Mouse (Mus musculus): ENCODE results near the gene Ints7. TPM values are rescaled to one million over a fixed set of nuclear protein-coding genes. Genes with fewer than 3 reads are reported as not detected.
A peak's percentile ranks its signal among the peaks of the same experiment; 100 is the strongest.

Gene Ints7
- total RNA-seq, 2 experiments from 2014 or later = 10.4 to 11.4 TPM

DNA sequence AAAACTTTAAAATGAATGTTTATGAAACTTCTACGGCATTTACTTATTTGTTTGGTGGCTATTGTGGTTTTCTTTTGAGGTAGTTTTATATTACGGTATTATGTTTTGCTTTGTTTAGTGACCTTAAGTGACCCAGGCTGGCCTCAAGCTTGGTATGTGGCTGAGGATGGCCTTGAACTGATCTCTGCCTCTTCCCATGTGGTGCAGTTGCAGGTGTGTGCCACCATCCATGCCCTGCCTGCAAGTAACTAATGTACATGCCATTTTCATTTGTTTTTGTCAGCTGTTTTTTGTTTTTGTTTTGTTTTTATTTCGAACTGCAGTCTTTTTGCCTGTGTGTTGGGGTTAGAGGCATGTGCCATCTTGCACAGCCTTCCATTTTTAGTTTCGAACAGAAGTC, 6.2 kb downstream of the Ints7 start:
- intact Hi-C loops (cut with DNase I) = no loop called here

DNA sequence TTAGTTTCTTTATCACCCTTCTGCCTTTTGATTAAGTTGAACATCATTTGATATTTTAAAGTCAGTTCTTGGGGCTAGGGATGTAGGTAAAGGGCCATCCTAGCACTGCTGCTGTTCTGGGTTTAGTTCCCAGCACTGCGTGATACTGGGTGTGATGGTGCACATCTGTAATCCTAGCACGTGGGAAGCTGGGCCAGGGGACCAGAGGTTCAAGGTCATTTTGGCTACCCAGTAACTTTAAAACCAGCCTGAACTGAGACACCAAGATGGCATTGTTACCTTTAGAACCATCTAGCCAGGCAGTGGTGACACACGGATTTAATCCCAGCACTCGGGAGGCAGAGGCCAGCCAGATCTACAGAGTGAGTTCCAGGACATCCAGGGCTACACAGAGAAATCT, 8.4 kb downstream of the Ints7 start:
- intact Hi-C loops (cut with DNase I) = no loop called here
- DNase-seq = no peak

More for the DNA sequence above, 6.2 kb downstream of the Ints7 start:
- no peak for DNase-seq

DNA sequence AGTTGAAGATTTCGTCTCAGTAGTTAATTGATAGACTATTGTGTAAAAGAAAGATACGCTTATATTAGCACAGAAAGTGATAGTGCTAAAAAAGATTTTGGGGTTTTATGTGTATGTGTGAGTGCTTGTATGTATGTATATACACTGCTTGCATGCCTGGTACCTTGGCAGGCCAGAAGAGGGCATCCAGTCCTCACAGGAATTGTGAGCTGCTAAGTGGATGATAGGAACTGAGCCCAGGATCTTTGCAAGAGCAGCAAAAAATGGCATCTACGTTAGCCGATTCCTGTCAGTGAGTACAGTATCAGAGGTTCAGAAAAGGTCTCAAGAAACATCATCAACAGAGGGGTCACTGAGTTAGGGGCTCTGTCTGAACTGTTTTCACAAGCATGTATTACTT, 9.0 kb downstream of the Ints7 start:
- no peak for DNase-seq
- intact Hi-C loops (cut with DNase I) = no loop called here

DNA sequence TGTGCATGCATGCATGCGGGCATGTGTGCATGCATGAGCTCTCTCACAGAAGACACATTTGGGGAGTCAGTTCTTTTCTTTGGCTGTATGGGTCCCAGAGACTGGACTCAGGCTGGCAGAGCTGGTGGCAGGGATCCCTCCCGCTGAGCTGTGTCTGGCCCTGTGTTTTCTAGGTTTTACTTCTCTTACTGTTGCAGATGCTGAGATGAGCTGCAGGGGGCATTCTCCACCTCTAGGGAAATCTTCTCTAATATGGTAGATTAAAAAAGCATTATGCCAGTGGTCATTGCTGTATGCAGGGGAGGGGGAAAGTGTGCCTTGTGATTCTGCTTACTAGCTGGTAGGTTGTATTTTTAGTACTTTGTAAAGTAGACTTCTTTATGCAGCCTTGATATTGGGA, 10.3 kb downstream of the Ints7 start:
- intact Hi-C loops (cut with DNase I) = no loop called here
- no peak for DNase-seq

DNA sequence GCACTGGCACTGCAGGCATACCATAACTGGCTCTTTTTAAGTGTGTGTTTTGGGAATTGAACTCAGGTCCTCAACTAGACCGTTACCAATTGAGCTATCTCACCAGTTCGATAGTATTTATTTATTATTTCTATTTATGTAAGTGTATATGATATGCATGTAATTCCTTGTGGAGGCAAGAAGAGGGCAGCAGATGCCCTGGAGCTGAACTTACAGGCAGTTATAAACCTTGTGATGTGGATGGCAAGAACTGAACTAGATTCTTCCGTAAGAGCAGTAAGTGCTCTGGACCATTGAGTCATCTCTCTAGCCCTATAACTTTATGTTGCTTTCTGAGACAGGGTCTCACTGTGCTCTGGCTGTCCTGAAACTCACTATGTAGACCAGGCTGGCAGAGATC, 11.6 kb downstream of the Ints7 start:
- DNase-seq = no peak
- intact Hi-C loops (cut with DNase I) = no loop called here

- DNase-seq = no peak
- intact Hi-C loops (cut with DNase I) = no loop called here
Measured at GRCm38 (mm10) chr1:191588749-191589148, 13.3 kb downstream of the Ints7 start.

- intact Hi-C loops (cut with DNase I) = loop anchor here (10.0 kb wide), 1 partner anchor 513 kb away; no protein-coding TSS in a partner anchor
- DNase-seq = peak in 1 of 2 experiments; percentile 4
Measured at GRCm38 (mm10) chr1:191592016-191592720, 16.7 kb downstream of the Ints7 start.

GRCm38 (mm10) chr1:191596076-191596475, 20.6 kb downstream of the Ints7 start:
- DNase-seq = no peak
- intact Hi-C loops (cut with DNase I) = loop anchor here (10.0 kb wide), 1 partner anchor 509 kb away; no protein-coding TSS in a partner anchor

- intact Hi-C loops (cut with DNase I) = loop anchor here (10.0 kb wide), 1 partner anchor 506 kb away; no protein-coding TSS in a partner anchor
- no peak for DNase-seq
Measured at GRCm38 (mm10) chr1:191599210-191599609, 23.8 kb downstream of the Ints7 start.

DNA sequence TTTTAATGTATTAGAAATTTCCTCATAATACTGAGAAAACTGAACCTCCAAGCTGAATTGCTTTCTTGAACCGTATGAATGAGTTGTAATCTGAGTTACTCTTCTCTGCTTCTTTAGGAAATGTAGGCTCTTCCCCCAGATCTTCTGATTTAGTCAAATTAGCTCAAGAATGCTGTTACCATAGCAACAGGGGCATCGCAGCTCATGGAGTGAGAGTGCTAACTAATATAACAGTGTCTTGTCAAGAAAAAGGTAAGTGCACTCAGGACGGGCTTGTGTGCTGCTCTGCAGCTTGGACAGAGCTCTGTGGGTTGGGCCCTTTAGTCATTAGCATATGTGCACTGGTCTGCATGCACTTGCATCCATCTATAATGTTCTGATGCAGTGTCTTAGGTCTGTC, 29.3 kb downstream of the Ints7 start:
- no peak for DNase-seq
- intact Hi-C loops (cut with DNase I) = no loop called here

DNA sequence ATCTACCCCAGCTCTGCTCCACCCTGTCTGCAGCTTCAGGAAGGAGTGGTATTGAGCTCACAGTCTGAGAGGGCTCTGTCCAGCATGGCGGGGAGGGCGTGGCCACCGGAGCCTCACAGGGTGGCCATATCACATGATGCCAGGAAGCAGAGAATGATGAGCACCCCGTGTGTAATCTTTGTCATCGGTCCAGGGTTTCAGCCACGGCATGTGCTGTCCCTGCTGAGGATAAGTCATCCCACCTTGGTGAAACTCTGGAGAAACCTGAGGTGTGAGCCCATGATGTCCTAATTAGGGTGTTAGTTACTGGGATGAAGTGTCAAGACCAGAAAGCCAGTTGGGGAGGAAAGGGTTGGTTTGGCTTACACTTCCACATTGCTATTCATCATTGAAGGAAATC, 33.6 kb downstream of the Ints7 start:
- DNase-seq = no peak
- intact Hi-C loops (cut with DNase I) = no loop called here

- no peak for DNase-seq
- intact Hi-C loops (cut with DNase I) = no loop called here
Measured at GRCm38 (mm10) chr1:191609578-191609977, 34.1 kb downstream of the Ints7 start.

DNA sequence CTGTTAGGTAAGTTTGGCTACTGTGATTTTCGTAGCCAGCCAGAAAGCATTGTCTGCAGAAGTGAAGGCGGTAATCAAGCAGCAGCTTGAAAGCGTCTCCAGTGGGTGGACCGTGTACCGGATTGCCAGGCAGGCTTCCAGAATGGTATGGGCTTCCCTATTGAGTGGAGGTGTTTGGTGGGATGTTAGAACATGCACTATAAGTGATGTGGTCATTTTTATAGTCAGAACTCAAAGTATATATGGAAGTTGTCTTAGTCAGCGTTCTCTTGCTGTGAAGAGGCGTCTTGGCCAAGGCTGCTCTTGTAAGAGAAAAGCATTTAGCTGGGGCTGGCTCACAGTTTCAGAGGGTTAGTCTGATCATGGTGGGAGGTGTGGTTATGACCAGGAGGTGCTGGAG, 34.9 kb downstream of the Ints7 start:
- intact Hi-C loops (cut with DNase I) = no loop called here
- no peak for DNase-seq

- intact Hi-C loops (cut with DNase I) = no loop called here
- no peak for DNase-seq
Measured at GRCm38 (mm10) chr1:191611686-191612085, 36.2 kb downstream of the Ints7 start.

DNA sequence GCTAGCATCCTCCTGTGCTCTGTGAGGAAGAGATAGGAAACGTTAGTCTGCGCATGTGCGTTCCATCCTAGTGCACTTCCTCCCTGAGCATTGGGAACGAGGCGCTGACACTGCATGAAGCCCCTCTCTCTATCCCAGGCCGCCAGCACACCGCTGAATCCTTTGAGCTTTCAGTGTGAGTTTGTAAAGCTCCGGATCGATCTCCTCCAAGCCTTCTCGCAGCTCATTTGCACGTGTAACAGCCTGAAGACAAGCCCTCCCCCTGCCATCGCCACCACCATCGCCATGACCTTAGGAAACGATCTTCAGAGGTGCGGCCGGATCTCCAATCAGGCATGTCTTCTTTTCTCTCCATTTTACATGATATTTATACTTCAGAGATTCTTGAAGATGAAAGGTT, 37.4 kb downstream of the Ints7 start:
- intact Hi-C loops (cut with DNase I) = no loop called here
- no peak for DNase-seq

DNA sequence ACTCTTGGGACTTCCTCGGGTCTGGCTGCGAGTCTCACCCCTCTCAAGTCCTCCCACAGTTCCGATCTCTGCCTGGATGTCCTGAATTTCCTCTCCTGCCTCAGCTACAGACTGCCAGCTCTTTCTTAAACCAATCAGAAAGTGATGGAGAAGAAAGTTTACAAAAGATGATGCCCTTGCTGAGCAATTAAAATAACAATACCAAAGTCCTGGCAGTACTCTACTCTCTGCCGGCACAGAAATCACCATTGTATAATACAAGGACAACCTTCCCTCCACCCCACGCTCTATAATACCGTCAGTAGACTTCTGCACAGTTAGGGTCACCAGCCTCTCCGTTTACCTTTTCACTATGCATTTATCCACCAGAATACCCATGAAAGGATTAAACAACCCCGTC, 40.8 kb downstream of the Ints7 start:
- intact Hi-C loops (cut with DNase I) = no loop called here

GRCm38 (mm10) chr1:191617589-191617988, 42.2 kb downstream of the Ints7 start:
- intact Hi-C loops (cut with DNase I) = no loop called here
- DNase-seq = no peak

More for the DNA sequence above, 40.8 kb downstream of the Ints7 start:
- DNase-seq = no peak

DNA sequence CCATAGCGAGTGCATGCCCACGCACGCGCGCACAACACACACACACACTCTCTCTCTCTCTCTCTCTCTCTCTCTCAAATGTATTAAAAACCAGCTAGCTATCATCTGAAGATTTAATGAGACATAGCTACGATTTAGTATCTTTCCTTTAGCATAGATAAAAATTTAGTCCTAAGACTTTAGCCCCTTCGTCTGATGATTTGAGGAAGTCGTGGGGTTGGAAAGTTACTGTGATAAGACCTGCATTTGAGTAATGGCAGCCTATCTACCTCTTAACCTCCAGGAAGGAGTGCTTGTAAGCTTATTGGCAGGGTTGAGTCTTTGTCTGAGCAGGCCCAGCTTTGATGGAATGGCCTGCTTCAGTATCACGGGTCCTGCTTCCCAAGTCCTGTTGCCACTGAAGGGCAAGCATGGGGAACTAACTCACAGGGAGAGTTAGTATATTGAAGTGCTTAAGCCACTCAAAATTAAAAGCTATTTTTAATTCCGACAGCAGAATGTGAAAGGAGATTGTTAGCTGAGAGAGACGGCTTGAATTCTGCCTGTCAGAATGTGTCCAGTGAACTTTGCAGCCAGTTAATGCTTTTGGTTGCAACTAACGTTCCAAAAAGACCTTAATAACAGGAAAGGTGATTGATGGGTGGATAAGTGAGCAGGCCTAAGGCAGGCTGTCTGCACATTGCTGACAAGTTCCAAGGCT, 42.8 kb downstream of the Ints7 start:
- no peak for DNase-seq
- intact Hi-C loops (cut with DNase I) = no loop called here

DNA sequence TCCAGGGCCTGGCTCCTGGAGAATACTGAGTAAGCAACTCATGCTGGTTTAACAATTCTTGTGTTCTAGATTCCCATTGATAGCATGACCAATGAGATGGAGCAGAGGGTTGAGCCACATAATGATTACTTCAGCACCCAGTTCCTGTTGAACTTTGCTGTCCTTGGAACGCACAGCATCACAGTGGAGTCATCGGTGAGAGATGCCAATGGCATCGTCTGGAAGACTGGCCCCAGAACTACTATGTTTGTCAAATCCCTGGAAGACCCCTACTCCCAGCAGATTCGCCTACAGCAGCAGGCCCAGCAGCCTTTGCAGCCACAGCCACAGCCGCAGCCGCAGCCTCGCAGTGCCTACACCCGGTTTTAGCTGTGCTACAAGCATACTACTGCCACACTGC, 45.7 kb downstream of the Ints7 start:
- no peak for DNase-seq
- intact Hi-C loops (cut with DNase I) = loop anchor here (5.0 kb wide), 1 partner anchor 96 kb away; the partner anchor contains the start of gene Lpgat1

GRCm38 (mm10) chr1:191622801-191623200, 47.4 kb downstream of the Ints7 start:
- peak; percentile 32 to 42 for DNase-seq
- intact Hi-C loops (cut with DNase I) = loop anchor here (5.0 kb wide), 1 partner anchor 94 kb away; the partner anchor contains the start of gene Lpgat1

GRCm38 (mm10) chr1:191624492-191624891, 49.1 kb downstream of the Ints7 start:
- no peak for DNase-seq
- intact Hi-C loops (cut with DNase I) = loop anchor here (5.0 kb wide), 1 partner anchor 93 kb away; the partner anchor contains the start of gene Lpgat1

GRCm38 (mm10) chr1:191625026-191625425, 49.6 kb downstream of the Ints7 start:
- intact Hi-C loops (cut with DNase I) = no loop called here
- DNase-seq = no peak
